Mouse (Mus musculus): ENCODE measurements at regions not wholly inside any gene's neighbourhood (a gene's known extent, or its start where the extent isn't known, plus 50 kb on each side); places are given as distances from the start of the nearest gene placed in this dataset.

- peak; percentile 59 for DNase-seq
Measured at GRCm38 (mm10) chr6:39283761-39284415, 77.3 kb upstream of the Kdm7a start.

DNA sequence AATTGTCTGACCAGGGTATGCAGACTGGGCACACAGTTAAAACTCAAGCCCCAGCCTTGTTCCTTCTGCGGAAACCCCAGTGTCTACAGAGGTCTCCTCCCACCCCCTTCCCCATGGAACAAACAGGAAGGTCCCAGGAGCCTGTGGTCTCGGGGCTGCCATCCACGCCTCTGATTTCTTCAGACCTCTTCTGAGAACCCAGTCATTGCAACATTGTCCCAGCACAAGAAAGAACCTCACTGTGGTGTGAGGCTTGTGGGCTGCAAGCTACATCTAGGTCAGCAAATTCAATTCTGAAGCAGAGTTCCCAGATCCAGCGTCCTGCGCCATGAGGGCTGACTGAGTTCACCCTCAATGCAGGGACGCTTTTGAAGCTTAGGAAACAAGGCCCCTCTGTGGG lies 71.7 kb upstream of the Kdm7a start:
- DNase-seq: no peak

GRCm38 (mm10) chr6:39274774-39275502 lies 68.3 kb upstream of the Kdm7a start:
- no peak for DNase-seq

DNA sequence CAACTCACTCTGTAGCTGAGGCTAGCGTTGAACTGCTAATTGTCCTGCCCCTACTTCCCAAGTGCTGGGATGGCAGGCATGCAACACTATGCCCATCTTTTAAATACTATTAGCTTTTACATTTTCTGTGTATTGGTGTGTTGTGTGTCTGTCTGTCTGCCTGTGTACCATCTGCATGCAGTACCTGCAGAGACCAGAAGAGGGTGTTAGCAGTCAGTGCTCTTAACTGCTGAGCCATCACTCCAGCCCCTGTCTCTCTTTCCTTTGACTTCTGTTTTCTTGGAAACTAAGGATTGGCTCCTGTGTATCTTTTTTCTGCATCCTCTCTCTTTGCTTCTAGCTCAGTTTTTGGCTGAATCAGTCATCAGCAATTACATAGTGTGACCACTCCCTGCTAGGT lies 66.8 kb upstream of the Kdm7a start:
- no peak for DNase-seq

DNA sequence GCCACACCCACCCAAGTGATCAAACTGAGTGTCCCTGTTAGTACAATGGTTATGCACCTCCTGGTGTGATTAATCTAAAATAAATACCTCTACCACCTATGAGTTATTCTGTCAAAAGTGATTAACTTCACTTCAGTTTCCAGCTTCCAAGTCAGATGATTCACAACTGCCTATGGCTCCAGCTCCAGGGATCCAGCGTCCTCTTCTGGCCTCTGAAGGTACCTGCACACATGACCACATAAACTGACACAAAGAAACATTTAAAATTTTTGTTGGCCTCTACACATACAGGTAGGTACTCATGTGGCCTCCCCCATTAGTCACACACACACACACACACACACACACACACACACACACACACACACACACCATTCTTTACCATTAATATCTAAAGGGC lies 63.9 kb upstream of the Kdm7a start:
- no peak for DNase-seq

DNA sequence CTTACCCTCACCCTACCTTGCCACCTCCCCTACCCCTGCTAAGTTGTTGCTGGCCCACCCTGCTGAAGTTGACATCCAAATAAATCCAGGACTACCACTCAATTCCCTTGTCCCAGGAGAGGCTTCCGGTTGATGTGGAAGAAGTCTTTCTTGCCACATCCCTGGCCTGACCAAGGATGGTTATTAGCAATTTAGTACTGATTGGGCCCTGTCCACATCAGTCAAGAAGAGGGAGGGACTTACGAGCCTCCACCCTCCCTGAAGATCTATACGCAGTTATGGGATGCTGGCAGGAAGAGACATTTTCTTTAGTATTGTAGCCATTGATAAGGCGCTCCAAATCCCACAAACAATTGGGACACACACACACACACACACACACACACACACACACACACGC lies 63.1 kb upstream of the Kdm7a start:
- DNase-seq: no peak

DNA sequence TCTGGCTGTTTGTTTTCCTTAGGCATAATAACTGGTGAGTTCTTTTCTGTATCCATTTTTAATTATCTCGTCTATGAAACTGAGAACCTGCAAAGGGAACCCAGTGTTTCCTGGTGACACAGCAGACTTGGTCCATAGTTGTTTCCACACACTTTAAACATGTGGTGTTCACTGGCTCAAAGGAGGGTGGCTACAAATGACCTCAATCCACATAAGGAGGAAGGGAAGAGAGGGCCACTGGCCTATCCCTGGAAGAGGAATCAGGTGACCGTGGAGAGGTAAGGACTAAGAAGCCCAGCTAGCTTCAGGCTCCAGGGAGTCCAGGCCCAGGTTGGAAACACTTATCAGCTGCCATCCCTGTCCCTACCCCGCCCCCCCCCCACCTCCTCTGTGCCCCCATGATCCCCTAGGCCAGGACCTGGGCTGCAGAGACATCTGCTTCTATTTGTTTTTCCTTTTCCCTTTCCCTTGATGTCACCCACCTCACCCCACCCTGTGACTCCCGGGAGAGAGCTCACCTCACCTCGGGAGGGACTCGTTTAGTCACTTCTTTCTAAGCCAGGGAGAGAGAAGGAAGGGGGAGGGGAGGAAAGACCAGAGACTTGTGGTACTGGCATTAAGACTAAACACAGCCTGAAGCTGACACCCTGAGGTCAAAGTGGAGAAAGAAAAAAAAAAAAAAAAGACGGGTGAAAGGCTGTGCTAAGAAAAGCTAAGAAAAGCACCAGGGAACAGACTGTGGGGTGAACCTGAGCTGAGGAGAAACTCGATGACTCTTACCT lies 62.2 kb upstream of the Kdm7a start:
- DNase-seq: no peak

DNA sequence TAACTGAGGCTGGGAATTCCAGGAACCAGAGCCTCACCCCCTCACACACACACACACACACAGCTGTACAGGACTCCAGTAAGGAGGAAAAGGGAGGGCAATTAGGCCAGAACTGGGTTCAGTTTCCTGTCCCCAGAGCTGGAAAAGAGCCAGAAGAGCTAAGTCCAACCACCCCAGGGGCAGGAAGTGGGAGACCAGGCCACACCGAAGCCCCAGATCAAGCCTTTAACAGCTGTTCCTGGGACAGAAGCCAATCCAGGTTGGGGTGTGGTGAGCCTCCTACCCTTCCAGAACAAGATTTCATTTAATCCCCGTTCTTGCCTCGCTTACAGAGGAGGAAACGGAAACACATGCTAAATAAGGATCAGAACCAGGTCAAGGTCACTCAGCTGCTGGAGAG lies 58.1 kb upstream of the Kdm7a start:
- DNase-seq: peak; percentile 84

- no peak for DNase-seq
Measured at GRCm38 (mm10) chr6:39263615-39264014, 57.0 kb upstream of the Kdm7a start.

GRCm38 (mm10) chr6:39261951-39262350 lies 55.4 kb upstream of the Kdm7a start:
- DNase-seq: no peak

GRCm38 (mm10) chr6:39260480-39260879 lies 53.9 kb upstream of the Kdm7a start:
- no peak for DNase-seq

- DNase-seq: no peak
Measured at GRCm38 (mm10) chr6:39259129-39259528, 52.5 kb upstream of the Kdm7a start.

GRCm38 (mm10) chr6:39258656-39259055 lies 52.1 kb upstream of the Kdm7a start:
- no peak for DNase-seq

DNA sequence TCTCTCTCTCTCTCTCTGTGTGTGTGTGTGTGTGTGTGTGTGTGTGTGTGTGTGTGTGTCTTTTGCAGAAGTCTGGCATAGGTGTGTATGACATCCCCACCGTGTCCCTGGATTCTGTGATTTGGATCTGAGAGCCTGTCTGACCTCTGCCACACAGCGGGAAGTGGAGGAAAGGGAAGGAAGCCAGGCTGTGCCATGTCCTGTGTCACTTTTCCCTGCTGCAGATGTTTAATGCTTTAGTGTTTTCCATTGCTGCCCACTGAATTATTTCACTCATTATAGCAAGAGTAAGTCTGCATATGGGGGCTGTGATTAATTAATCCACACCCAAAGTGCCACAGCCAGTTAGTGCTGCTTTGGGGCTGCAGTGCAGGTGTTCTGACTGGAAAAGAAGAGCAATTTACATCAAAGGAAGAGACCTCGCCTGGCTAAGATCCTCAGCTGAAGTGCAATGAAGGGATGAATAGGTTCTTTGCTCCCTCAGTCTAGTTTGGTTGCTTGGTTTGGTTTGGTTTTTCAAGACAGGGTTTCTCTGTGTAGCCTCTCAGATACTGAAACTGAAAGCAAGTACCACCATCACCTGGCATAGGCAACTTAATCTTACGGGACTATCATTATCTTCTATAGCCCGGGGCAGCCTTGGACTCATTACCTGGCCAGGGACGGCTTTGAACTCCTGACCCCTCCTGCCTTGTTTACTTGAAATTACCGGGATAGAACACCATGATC lies 51.2 kb upstream of the Kdm7a start:
- no peak for DNase-seq

GRCm38 (mm10) chr6:39257111-39257571 lies 50.6 kb upstream of the Kdm7a start:
- DNase-seq: peak; percentile 49

GRCm38 (mm10) chr6:39256304-39257103 lies 49.9 kb upstream of the Kdm7a start:
- DNase-seq: peak; percentile 69
